Mouse (Mus musculus) megakaryocyte, embryonic 14.5 days (primary cell): ENCODE data around the gene Rpl10-ps3. TPM values are rescaled to one million over a fixed set of nuclear protein-coding genes. Genes with fewer than 3 reads are reported as not detected.

ENCODE experiments used
- H3K27me3 ChIP-seq: replicated peaks from 2 replicates; pipeline ENCODE3; 2012; ENCODE audit warnings: inconsistent platforms
- H3K36me3 ChIP-seq: replicated peaks from 2 replicates; pipeline ENCODE3; 2012; ENCODE audit warnings: low read length, inconsistent platforms, mixed read lengths
- H3K4me1 ChIP-seq: 2 replicates; pipeline ENCODE4 v1.6.1; 2012; ENCODE audit warnings: inconsistent platforms
- H3K4me3 ChIP-seq: replicated peaks from 2 replicates; pipeline ENCODE3; 2012; ENCODE audit warnings: moderate library complexity, mild to moderate bottlenecking, inconsistent platforms
- H3K9me3 ChIP-seq: 2 replicates; pipeline ENCODE4 v1.6.1; 2012; ENCODE audit warnings: inconsistent platforms
- FLI1 ChIP-seq: IDR thresholded peaks from 2 replicates; pipeline ENCODE4 v1.6.1; 2012; ENCODE audit warnings: low read length, inconsistent platforms, mixed read lengths
- GATA1 ChIP-seq: IDR thresholded peaks from 3 replicates; pipeline ENCODE4 v1.6.1; 2012; ENCODE audit warnings: mixed read lengths, low read length, inconsistent platforms, borderline replicate concordance
- polyA plus RNA-seq: library from polyadenylated mRNA; stranded (reverse); fragments of >175 nt; gene quantifications from 2 replicates; pipeline ENCODE4 v1.2.3, GENCODE M21; 2012; ENCODE audit warnings: low replicate concordance; ENCODE audit not compliant: insufficient read depth

The Rpl10-ps3 gene
- polyA plus RNA-seq, 1 experiment = 40.3 TPM

- no peak overlapping the region for H3K4me3 ChIP-seq
- TF ChIP-seq GATA1 = no peak
- TF ChIP-seq FLI1 = no peak
- H3K36me3 ChIP-seq = no peaks in the 10 kb centered on the region
- no peaks in the 10 kb centered on the region; the same call in 1 of the 2 replicates for H3K9me3 ChIP-seq
- no peaks in the 10 kb centered on the region for H3K27me3 ChIP-seq
- no peaks in the 10 kb centered on the region for H3K4me1 ChIP-seq
These were observed 29.1 kb downstream of the Rpl10-ps3 start for GRCm38 (mm10) chr9:50315650-50316049.

- no peaks in the 10 kb centered on the region for H3K4me1 ChIP-seq
- no peaks in the 10 kb centered on the region for H3K27me3 ChIP-seq
- no peaks in the 10 kb centered on the region for H3K36me3 ChIP-seq
- H3K4me3 ChIP-seq = no peak overlapping the region
- peaks cover 8% of the 10 kb centered on the region; the same call in 1 of the 2 replicates for H3K9me3 ChIP-seq
- TF ChIP-seq GATA1 = no peak
These were observed 33.7 kb downstream of the Rpl10-ps3 start for GRCm38 (mm10) chr9:50311036-50311545.

GRCm38 (mm10) chr9:50305666-50306402, 38.9 kb downstream of the Rpl10-ps3 start:
- Histone ChIP-seq H3K9me3 (0 out of 2 replicates have a peak, but pooled peaks cover 8% of the 10 kb centered on the region), H3K36me3 (no peaks in the 10 kb centered on the region), H3K27me3 (no peaks in the 10 kb centered on the region), H3K4me3 (no peak overlapping the region), H3K4me1 (no peaks in the 10 kb centered on the region)
- TF ChIP-seq GATA1 (no peak), FLI1 (no peak)

GRCm38 (mm10) chr9:50305046-50305445, 39.7 kb downstream of the Rpl10-ps3 start:
- TF ChIP-seq FLI1 (no peak), GATA1 (no peak)
- no peak overlapping the region for H3K4me3 ChIP-seq
- H3K4me1 ChIP-seq = no peaks in the 10 kb centered on the region
- H3K9me3 ChIP-seq = peaks cover 12% of the 10 kb centered on the region
- no peaks in the 10 kb centered on the region for H3K36me3 ChIP-seq
- H3K27me3 ChIP-seq = no peaks in the 10 kb centered on the region

GRCm38 (mm10) chr9:50304004-50304403, 40.8 kb downstream of the Rpl10-ps3 start:
- TF ChIP-seq GATA1 = no peak
- TF ChIP-seq FLI1 = no peak
- H3K4me1 ChIP-seq = no peaks in the 10 kb centered on the region
- no peaks in the 10 kb centered on the region for H3K36me3 ChIP-seq
- no peak overlapping the region for H3K4me3 ChIP-seq
- H3K27me3 ChIP-seq = no peaks in the 10 kb centered on the region
- peaks cover 8% of the 10 kb centered on the region for H3K9me3 ChIP-seq

- Histone ChIP-seq H3K27me3 (no peaks in the 10 kb centered on the region), H3K36me3 (no peaks in the 10 kb centered on the region), H3K4me3 (no peak overlapping the region), H3K9me3 (peaks cover 15% of the 10 kb centered on the region), H3K4me1 (no peaks in the 10 kb centered on the region)
- TF ChIP-seq GATA1 (no peak), FLI1 (no peak)
These were observed 43.0 kb downstream of the Rpl10-ps3 start for GRCm38 (mm10) chr9:50301722-50302121.

GRCm38 (mm10) chr9:50298389-50298788, 46.4 kb downstream of the Rpl10-ps3 start:
- no peaks in the 10 kb centered on the region for H3K36me3 ChIP-seq
- H3K4me3 ChIP-seq = no peak overlapping the region
- peaks cover 21% of the 10 kb centered on the region for H3K9me3 ChIP-seq
- no peak for TF ChIP-seq GATA1
- TF ChIP-seq FLI1 = no peak
- H3K4me1 ChIP-seq = no peaks in the 10 kb centered on the region
- H3K27me3 ChIP-seq = no peaks in the 10 kb centered on the region

Other genes with a start within 250 kb of the Rpl10-ps3 start
- not detected in 2 replicates for gene Plet1, start 149.6 kb upstream of the Rpl10-ps3 start, polyA plus RNA-seq
- gene Pts, start 183.8 kb upstream of the Rpl10-ps3 start, polyA plus RNA-seq = 15.7 TPM in 1 of 2 replicates, not detected in the other
- 2.0 TPM in 1 of 2 replicates, not detected in the other for gene Il18, start 209.9 kb upstream of the Rpl10-ps3 start, polyA plus RNA-seq
- 0.09 TPM in 1 of 2 replicates, not detected in the other for gene Bco2, start 210.2 kb upstream of the Rpl10-ps3 start, polyA plus RNA-seq
- gene Tex12, start 216.4 kb upstream of the Rpl10-ps3 start, polyA plus RNA-seq = not detected in 2 replicates